Mouse (Mus musculus) bone marrow, adult 2 months (tissue): ENCODE measurements around the gene Dusp7.

Experiments used
- CTCF ChIP-seq: fragments of 200-500 bp; IDR thresholded peaks from 2 replicates; pipeline ENCODE4 v1.5.1; 2011; ENCODE audit warnings: low read length, control low read depth; ENCODE audit not compliant: control insufficient read depth, insufficient read depth
- POLR2A ChIP-seq: fragments of 200-500 bp; IDR thresholded peaks from 2 replicates; pipeline ENCODE4 v1.6.1; 2011; ENCODE audit warnings: low read depth, mild to moderate bottlenecking, control low read depth, low read length, borderline replicate concordance; ENCODE audit not compliant: control insufficient read depth

DNA sequence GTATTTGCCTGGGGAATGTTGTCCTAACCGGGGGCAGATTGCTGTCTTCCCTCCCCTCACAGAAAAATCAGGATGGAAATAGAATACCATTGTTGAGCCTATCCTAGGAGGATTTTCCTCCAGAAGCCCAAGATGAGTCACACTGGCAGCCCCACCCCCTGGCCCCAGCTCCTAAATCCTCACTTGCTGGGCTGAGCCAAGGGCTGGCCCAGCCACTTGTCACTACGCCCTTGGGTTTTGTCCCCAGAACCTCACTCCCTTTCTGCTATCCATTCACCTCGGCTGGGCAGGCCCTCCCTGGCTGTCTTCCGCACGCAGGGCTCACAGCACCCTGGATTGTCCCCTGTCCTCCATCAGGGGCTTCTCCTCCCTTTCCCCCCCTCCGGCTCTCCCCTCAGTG lies 23.3 kb upstream of the Dusp7 start:
- TF ChIP-seq CTCF: no peak
- TF ChIP-seq POLR2A: no peak
